Mouse (Mus musculus) erythroblast, embryonic 14.5 days (primary cell): ENCODE results near the gene Selenon. TPM values are rescaled to one million over a fixed set of nuclear protein-coding genes. Genes with fewer than 3 reads are reported as not detected.

Experiments used
- H3K27me3 ChIP-seq: 2 replicates; pipeline ENCODE4 v1.6.1; 2012; ENCODE audit warnings: inconsistent platforms; ENCODE audit not compliant: control insufficient read depth
- H3K36me3 ChIP-seq: 2 replicates; pipeline ENCODE4 v1.6.1; 2012; ENCODE audit warnings: mild to moderate bottlenecking, inconsistent platforms; ENCODE audit not compliant: control insufficient read depth
- H3K4me1 ChIP-seq: 2 replicates; pipeline ENCODE4 v1.6.1; 2012; ENCODE audit warnings: inconsistent platforms; ENCODE audit not compliant: control insufficient read depth
- H3K4me3 ChIP-seq: replicated peaks from 2 replicates; pipeline ENCODE3; 2012; ENCODE audit warnings: moderate library complexity, mild to moderate bottlenecking, inconsistent platforms
- H3K9me3 ChIP-seq: 2 replicates; pipeline ENCODE4 v1.6.1; 2012; ENCODE audit warnings: low read length, inconsistent platforms, mixed read lengths; ENCODE audit not compliant: control insufficient read depth
- GATA1 ChIP-seq: IDR thresholded peaks from 2 replicates; pipeline ENCODE4 v1.6.1; 2012; ENCODE audit warnings: low read length, inconsistent platforms, mixed read lengths
- TAL1 ChIP-seq: IDR thresholded peaks from 3 replicates; pipeline ENCODE4 v1.6.1; 2012; ENCODE audit warnings: low read length, inconsistent platforms, mixed read lengths
- polyA plus RNA-seq: library from polyadenylated mRNA; stranded (reverse); fragments of >175 nt; gene quantifications from 2 replicates; pipeline ENCODE4 v1.2.3, GENCODE M21; 2012

Gene Selenon
- polyA plus RNA-seq, 1 experiment, result 0.08 TPM

DNA sequence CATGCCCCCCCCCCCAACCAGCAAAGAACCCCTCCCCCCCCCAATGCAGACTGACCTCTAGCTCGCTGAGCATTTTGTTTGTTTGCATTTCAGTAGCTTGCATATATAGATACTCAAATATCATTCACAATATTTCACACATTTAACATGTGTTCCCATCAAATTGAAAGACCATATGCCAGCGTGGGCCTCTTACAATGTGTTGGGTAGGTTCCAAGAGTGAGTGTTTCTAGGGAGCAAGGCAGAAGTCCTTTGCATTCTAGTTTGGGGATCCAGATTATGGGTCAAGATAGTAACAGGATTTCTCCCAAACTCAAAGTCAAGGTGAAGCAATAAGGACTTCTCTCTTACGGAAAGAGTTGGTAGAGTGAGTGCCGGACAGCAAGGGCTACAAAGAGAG, 33.4 kb downstream of the Selenon start:
- peaks cover 76% of the 10 kb centered on the region for H3K36me3 ChIP-seq
- no peaks in the 10 kb centered on the region for H3K27me3 ChIP-seq
- no peaks in the 10 kb centered on the region for H3K9me3 ChIP-seq
- TF ChIP-seq TAL1 (no peak), GATA1 (no peak)
- H3K4me1 ChIP-seq, result peaks cover 38% of the 10 kb centered on the region
- no peak overlapping the region for H3K4me3 ChIP-seq

DNA sequence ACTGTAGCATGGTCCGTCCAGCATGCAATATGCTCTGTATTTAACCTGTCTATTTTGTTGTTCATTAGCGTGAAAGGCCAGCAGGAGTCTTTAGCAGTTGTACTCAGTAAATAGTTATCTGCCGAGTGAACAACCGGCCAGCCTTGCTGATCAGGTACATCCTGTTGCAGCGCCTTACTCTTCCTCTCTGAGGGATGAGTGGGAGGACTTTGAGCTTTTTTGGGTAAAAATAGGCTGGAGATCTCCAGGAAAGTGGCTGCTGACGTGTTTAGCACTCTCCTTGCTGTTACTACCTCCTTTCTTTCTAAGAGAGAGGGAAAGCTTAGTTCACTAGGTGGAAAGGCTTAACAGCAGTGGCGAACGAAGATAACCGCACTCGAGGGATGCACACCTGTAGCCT, 34.2 kb downstream of the Selenon start:
- peaks cover 71% of the 10 kb centered on the region for H3K36me3 ChIP-seq
- TF ChIP-seq GATA1 (no peak), TAL1 (no peak)
- H3K4me3 ChIP-seq, result no peak overlapping the region
- no peaks in the 10 kb centered on the region for H3K9me3 ChIP-seq
- H3K27me3 ChIP-seq, result no peaks in the 10 kb centered on the region
- peaks cover 41% of the 10 kb centered on the region for H3K4me1 ChIP-seq

DNA sequence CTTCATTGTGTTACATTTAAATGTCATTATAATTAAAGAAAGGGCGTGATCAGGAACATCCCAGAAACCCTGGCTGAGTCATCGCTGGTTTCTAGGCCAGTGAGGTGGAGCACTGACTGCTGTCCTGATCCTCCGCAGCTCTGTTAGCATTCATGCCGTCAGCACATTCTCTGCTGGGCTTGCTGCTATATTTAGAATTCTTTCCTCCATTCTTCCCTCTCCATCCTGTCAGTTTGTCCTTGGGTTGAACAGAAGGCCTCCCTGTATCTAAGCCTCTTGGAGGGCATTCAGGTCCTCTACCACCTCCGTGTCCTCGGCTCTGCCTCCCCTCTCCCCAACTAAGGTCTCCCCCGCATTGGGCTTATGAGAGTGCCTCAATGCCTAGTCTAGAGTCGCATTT, 35.0 kb downstream of the Selenon start:
- Histone ChIP-seq H3K27me3 (no peaks in the 10 kb centered on the region), H3K4me3 (no peak overlapping the region), H3K4me1 (peaks cover 41% of the 10 kb centered on the region), H3K9me3 (no peaks in the 10 kb centered on the region), H3K36me3 (peaks cover 66% of the 10 kb centered on the region)
- TF ChIP-seq TAL1 (no peak), GATA1 (no peak)

DNA sequence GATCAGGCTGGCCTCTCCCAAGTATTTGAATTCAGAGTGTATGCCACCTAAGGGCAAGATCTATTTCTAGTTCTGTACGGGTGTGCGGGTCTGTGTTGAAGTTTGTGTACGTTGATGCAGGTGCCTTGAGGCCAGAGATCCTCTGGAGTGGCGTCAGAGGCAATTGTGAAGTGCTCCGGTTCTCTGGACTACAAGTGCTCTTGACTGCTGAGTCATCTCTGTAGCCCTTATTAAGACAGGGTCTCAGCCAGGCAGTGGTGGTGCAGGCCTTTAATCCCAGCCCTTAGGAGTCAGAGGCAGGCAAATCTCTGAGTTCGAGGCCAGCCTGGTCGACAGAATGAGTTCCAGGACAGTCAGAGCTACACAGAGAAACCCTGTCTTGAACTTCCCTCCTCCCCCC, 36.4 kb downstream of the Selenon start:
- no peak for TF ChIP-seq GATA1
- TF ChIP-seq TAL1, result no peak
- no peaks in the 10 kb centered on the region for H3K27me3 ChIP-seq
- H3K36me3 ChIP-seq, result peaks cover 55% of the 10 kb centered on the region
- no peaks in the 10 kb centered on the region for H3K9me3 ChIP-seq
- no peak overlapping the region for H3K4me3 ChIP-seq
- peaks cover 54% of the 10 kb centered on the region for H3K4me1 ChIP-seq

DNA sequence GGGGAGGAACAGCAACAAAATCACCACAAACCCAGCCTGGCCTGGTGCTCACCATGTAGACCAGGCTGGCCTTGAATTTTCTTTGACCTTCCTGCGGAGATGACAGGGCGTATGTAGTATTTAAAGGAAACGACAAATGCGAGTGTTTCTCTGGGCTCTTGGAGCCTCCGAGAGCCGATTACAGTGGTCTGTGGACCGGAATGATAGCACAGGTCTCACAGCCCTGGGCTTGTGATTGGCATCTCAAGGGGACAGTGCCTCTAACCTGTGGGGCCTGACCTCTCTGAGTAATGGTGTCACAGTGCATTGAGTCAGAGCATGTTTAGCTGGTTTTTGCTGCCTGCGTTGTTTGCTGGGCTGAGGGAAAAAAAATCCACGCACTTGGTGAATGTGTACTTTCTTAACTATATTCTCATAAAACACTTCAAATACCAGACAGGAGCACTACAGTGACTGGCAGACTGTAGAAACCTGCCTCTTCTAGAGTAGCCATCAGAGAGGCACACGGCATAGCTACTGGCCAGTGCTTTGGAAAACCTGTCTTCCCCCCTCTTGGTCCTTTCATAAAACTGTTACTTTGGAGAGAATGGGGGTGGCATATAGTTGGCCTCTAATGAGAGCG, 37.5 kb downstream of the Selenon start:
- Histone ChIP-seq H3K4me3 (peak overlapping the region; percentile 31), H3K27me3 (no peaks in the 10 kb centered on the region), H3K9me3 (no peaks in the 10 kb centered on the region), H3K36me3 (peaks cover 47% of the 10 kb centered on the region), H3K4me1 (peaks cover 57% of the 10 kb centered on the region)
- no peak for TF ChIP-seq GATA1
- no peak for TF ChIP-seq TAL1

DNA sequence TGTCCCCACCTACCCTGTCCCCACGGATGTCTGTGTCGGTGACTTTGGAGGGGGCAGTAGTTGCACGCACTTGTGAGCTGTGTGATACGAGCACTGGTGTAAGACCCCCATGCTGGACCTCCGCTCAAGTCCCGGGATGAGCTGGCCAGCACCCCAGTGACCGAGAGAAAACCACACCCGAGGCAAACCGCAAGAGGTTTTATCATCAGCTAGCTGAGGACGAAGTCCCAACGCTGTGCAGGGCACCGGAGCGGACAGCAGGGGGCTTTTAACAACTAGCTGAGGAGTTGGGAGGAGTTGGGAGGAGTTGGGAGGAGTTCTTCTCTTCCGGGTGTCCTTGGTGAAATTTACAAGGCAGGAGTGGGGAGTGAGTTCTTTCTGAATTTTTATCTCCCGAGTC, 39.2 kb downstream of the Selenon start:
- no peak overlapping the region for H3K4me3 ChIP-seq
- no peaks in the 10 kb centered on the region for H3K27me3 ChIP-seq
- H3K9me3 ChIP-seq, result no peaks in the 10 kb centered on the region
- peaks cover 35% of the 10 kb centered on the region for H3K36me3 ChIP-seq
- H3K4me1 ChIP-seq, result peaks cover 61% of the 10 kb centered on the region
- TF ChIP-seq GATA1 (no peak), TAL1 (no peak)

DNA sequence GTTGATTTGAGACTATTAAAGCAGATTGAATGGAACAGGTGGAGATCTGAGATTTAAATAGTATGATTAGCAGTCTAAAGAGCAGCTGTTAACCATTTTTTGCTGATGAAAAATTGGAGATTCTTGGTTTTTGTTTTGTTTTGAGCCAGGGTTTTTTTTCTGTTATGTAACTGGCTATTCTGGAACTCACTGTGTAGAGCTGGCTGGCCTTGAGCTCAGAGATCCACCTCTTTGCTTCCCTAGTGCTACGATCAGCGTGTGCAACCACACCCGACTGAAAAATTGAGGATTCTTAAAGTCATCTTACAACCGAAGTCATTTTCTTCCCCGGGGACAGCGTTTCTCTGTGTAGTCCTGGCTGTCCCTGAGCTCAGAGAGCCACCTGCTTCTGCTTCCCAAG, 40.2 kb downstream of the Selenon start:
- Histone ChIP-seq H3K4me1 (peaks cover 63% of the 10 kb centered on the region), H3K4me3 (peak overlapping the region; percentile 83), H3K9me3 (no peaks in the 10 kb centered on the region), H3K36me3 (peaks cover 31% of the 10 kb centered on the region), H3K27me3 (no peaks in the 10 kb centered on the region)
- no peak for TF ChIP-seq GATA1
- TF ChIP-seq TAL1, result no peak

DNA sequence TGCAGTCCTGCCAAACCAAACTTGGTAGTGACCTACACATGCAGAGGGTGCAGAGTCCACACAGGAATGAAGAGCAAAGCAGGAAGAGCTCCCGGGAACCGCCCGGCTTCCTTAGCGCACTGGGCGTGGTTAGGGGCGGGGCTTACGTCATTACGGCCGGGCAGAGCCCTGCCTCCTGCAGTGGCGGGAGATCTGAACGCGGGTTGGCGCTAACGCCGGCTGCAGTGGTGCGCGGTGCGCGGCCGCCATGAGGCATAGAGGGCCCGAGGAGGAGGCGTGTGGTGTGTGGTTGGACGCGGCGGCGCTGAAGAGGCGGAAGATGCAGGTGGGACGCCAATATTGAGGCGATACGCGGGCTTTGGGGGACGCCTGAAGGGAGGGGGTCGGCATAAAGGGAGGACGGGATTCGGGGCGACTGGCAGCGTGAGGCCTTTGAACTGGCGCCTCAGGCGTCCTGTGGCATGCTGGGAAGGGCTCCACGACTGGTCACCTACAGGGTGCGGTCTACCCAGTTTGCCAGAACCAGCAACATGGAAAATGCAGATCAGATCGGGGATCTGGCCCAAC, 41.0 kb downstream of the Selenon start, which contains the start of gene Aunip:
Gene Aunip (plus strand): TSS at position 155 of the 567 bp plus-strand sequence.
- H3K36me3 ChIP-seq, result peaks cover 27% of the 10 kb centered on the region
- TF ChIP-seq GATA1 (no peak), TAL1 (no peak)

DNA sequence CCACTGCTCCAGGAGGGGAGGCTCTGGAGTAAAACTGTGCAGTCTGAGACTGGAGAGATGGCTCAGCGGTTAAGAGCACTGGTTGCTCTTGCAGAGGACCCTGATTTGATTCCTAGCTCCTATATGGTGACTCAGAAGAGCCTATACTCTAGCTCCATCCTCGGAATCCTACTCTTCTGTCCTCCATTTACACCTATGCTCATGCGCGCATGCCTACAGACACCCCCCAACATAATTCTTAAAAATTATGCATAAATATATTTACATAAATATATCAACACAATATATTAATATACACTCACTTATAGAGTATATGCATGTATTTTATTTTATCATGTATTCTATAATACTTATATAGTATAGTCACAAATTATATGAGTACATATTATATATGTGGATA, 41.6 kb downstream of the Selenon start:
- TF ChIP-seq TAL1 (no peak), GATA1 (no peak)
- peaks cover 22% of the 10 kb centered on the region for H3K36me3 ChIP-seq
- H3K4me1 ChIP-seq, result peaks cover 65% of the 10 kb centered on the region
- peak overlapping the region; percentile 83 for H3K4me3 ChIP-seq
- no peaks in the 10 kb centered on the region for H3K9me3 ChIP-seq
- H3K27me3 ChIP-seq, result no peaks in the 10 kb centered on the region

More for the DNA sequence above, 41.0 kb downstream of the Selenon start, which contains the start of gene Aunip:
- H3K9me3 ChIP-seq, result no peaks in the 10 kb centered on the region
- H3K27me3 ChIP-seq, result no peaks in the 10 kb centered on the region
- H3K4me3 ChIP-seq, result peak within 1 kb of the TSS; percentile 83
- peaks cover 67% of the 10 kb centered on the region for H3K4me1 ChIP-seq
